Mouse (Mus musculus) E14TG2a.4 (cell line): ENCODE measurements around the gene Acot7.
A peak's percentile ranks its signal among the peaks of the same experiment; 100 is the strongest.

Experiments
- H3K27me3 ChIP-seq: 2 replicates; pipeline ENCODE4 v1.6.1; 2014; ENCODE audit warnings: low read length, control low read depth; ENCODE audit not compliant: insufficient read depth
- H3K36me3 ChIP-seq: 2 replicates; pipeline ENCODE4 v1.6.1; 2014; ENCODE audit warnings: low read length, control low read depth; ENCODE audit not compliant: insufficient read depth
- H3K4me1 ChIP-seq: replicated peaks from 2 replicates; pipeline ENCODE4 v1.6.1; 2014; ENCODE audit warnings: low read depth, low read length, control low read depth
- H3K4me3 ChIP-seq: replicated peaks from 2 replicates; pipeline ENCODE4 v1.5.1; 2014; ENCODE audit warnings: mild to moderate bottlenecking, low read length
- H3K9me3 ChIP-seq: 2 replicates; pipeline ENCODE4 v1.6.1; 2014; ENCODE audit warnings: low read length, control low read depth
- CTCF ChIP-seq: conservative IDR thresholded peaks from 2 replicates; pipeline ENCODE4 v1.5.1; 2014; ENCODE audit warnings: low read length
- NANOG ChIP-seq: IDR thresholded peaks from 2 replicates; pipeline ENCODE4 v1.6.1; 2014; ENCODE audit warnings: borderline replicate concordance, low read length, mixed read lengths
- POU5F1 ChIP-seq: IDR thresholded peaks from 2 replicates; pipeline ENCODE4 v1.6.1; 2014; ENCODE audit warnings: low read length, borderline replicate concordance

Acot7 gene

GRCm38 (mm10) chr4:152277916-152278315 is 100.0 kb downstream of the Acot7 start:
- H3K27me3 ChIP-seq = peaks cover 55% of the 10 kb centered on the region
- TF ChIP-seq CTCF (peak; percentile 54), NANOG (no peak)
- H3K9me3 ChIP-seq = no peaks in the 10 kb centered on the region
- peaks cover 71% of the 10 kb centered on the region for H3K4me1 ChIP-seq
- H3K4me3 ChIP-seq = no peak overlapping the region
- no peaks in the 10 kb centered on the region for H3K36me3 ChIP-seq

- TF ChIP-seq POU5F1 (no peak), CTCF (no peak), NANOG (no peak)
- H3K9me3 ChIP-seq = no peaks in the 10 kb centered on the region
- no peaks in the 10 kb centered on the region for H3K36me3 ChIP-seq
- H3K4me1 ChIP-seq = peaks cover 70% of the 10 kb centered on the region
- H3K4me3 ChIP-seq = peak overlapping the region; percentile 23
- peaks cover 60% of the 10 kb centered on the region for H3K27me3 ChIP-seq
These were observed 101.1 kb downstream of the Acot7 start for GRCm38 (mm10) chr4:152278986-152279385.

- Histone ChIP-seq H3K27me3 (peaks cover 57% of the 10 kb centered on the region), H3K36me3 (no peaks in the 10 kb centered on the region), H3K4me3 (no peak overlapping the region), H3K9me3 (no peaks in the 10 kb centered on the region), H3K4me1 (peaks cover 73% of the 10 kb centered on the region)
- no peak for TF ChIP-seq POU5F1
- TF ChIP-seq NANOG = no peak
- TF ChIP-seq CTCF = no peak
These were observed 103.7 kb downstream of the Acot7 start for GRCm38 (mm10) chr4:152281601-152282000.

GRCm38 (mm10) chr4:152282721-152283120 is 104.8 kb downstream of the Acot7 start:
- no peaks in the 10 kb centered on the region for H3K36me3 ChIP-seq
- peak overlapping the region; percentile 75 for H3K4me3 ChIP-seq
- H3K27me3 ChIP-seq = peaks cover 68% of the 10 kb centered on the region
- H3K4me1 ChIP-seq = peaks cover 76% of the 10 kb centered on the region
- no peak for TF ChIP-seq CTCF
- TF ChIP-seq NANOG = no peak
- TF ChIP-seq POU5F1 = no peak
- H3K9me3 ChIP-seq = no peaks in the 10 kb centered on the region

- no peak for TF ChIP-seq CTCF
- TF ChIP-seq NANOG = no peak
- no peak for TF ChIP-seq POU5F1
- Histone ChIP-seq H3K4me1 (peaks cover 80% of the 10 kb centered on the region), H3K4me3 (peak overlapping the region; percentile 75), H3K9me3 (no peaks in the 10 kb centered on the region), H3K36me3 (no peaks in the 10 kb centered on the region), H3K27me3 (peaks cover 75% of the 10 kb centered on the region)
These were observed 105.4 kb downstream of the Acot7 start for GRCm38 (mm10) chr4:152283186-152283950.

DNA sequence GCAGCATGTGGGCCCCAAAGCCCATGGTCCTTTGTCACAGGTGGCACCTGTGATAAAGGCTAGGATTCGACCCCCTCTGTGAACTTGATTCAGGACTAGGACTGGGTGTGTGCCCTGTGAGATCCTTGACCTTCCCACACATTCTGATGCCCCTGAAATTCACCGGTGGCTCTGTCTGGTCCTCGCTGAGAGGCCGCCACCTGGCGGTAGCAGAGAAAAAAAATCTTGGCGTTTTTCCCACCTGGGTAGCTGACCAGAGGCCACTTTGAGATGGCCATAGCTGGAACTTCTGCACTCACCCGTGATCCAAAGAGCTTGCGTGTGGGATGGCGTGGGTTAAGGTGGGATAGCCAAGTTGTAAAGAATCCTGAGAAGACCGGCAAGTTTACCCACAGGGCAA is 107.6 kb downstream of the Acot7 start:
- Histone ChIP-seq H3K36me3 (no peaks in the 10 kb centered on the region), H3K4me3 (peak overlapping the region; percentile 73; the same call in 1 of the 2 replicates), H3K27me3 (peaks cover 75% of the 10 kb centered on the region), H3K4me1 (peaks cover 76% of the 10 kb centered on the region), H3K9me3 (peaks cover 7% of the 10 kb centered on the region; the same call in 1 of the 2 replicates)
- peak; percentile 69 for TF ChIP-seq CTCF
- TF ChIP-seq POU5F1 = no peak
- TF ChIP-seq NANOG = no peak

DNA sequence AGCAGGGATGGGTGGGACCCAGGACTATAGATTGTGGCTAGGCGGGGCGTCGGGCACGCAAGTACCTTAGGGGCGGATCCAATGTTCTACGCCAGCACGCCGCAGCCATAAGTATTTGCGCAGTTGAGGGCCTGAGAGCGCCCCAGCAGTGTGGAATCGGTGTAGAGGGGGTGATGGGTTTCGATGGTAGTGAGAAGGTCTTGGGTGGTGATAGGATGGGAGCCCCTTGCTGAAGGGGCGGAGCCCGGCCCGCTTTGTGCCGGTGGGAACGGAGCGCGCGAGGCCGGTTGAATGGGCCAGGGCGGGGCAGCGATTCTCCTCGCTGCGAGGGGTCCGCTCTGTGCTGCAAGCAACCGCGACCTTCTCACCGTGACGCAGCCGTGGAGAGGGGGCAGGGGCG is 108.2 kb downstream of the Acot7 start:
- Histone ChIP-seq H3K36me3 (no peaks in the 10 kb centered on the region), H3K27me3 (peaks cover 70% of the 10 kb centered on the region), H3K4me3 (peak overlapping the region; percentile 73), H3K9me3 (peaks cover 7% of the 10 kb centered on the region; the same call in 1 of the 2 replicates), H3K4me1 (peaks cover 82% of the 10 kb centered on the region)
- no peak for TF ChIP-seq NANOG

DNA sequence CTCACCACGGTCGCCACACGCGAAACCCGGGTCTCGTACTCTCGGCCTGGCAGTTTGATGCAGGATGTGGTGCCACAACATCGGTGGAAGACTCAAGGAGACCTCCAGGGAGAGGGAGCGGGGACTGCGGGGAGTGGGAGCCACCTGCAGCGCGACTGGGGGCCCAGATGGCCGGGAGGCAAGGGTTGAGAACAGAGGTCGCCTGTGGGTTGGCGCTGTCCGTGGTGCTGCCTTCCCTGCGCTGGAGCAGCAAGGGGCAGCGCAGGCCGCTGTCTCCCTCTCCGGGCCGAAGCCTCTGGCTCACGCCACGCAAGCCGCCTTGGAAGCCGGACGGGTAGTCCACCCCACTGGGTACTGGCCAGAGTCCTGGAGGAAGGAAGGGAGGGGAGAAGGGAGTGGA is 109.0 kb downstream of the Acot7 start:
- Histone ChIP-seq H3K9me3 (peaks cover 7% of the 10 kb centered on the region; the same call in 1 of the 2 replicates), H3K4me3 (peak overlapping the region; percentile 73), H3K4me1 (peaks cover 83% of the 10 kb centered on the region), H3K27me3 (peaks cover 64% of the 10 kb centered on the region), H3K36me3 (no peaks in the 10 kb centered on the region)
- TF ChIP-seq POU5F1 = no peak
- TF ChIP-seq CTCF = no peak
